Mouse (Mus musculus) layer of hippocampus, adult 11-12 months (tissue): ENCODE results near the gene Rasa3.

Source experiments
- DNase-seq: peaks from one replicate; pipeline ENCODE4 v3.0.0; 2022; ENCODE audit warnings: low spot score

Rasa3 gene

DNA sequence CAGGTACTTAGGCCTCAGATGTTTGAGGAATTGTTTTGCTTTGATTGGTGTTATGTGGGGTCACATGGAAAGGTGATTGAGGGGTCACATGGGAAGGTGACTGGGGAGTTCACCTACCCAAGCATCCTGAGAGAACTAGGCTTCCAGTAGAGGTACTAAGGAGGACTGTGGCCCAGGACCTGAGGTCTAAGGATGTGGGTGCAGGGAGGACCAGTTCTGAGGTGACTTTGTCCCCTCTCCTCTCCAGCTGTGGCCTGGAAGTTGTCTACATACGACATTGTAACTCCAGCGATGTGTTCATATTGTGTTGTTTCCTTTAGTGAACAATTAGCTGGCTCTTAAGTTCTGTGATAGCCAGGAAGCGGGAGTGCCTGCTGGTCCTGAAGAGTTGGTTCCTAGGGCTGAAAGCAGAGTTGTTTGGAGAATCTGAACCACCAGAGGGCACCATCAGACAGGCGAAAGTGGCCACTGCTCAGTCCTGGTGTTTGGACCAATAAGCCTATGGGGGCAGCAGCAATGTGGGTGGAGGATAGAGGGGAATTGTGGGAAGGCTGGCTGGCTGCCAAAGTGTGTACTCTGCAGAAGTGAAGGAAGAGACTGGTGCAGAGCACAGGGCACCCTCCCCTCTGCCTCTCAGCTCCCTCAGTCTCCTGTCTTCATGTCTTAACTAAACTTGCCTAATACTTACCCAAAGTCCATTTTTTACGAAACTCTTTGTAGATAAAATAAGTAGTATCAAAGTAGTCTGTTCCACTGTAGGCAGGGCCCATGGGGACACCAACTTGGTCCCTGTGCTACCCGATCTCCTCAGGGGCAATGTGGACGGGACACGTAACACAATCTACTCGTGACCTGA lies 126.5 kb downstream of the Rasa3 start:
- DNase-seq, result peak; percentile 96

DNA sequence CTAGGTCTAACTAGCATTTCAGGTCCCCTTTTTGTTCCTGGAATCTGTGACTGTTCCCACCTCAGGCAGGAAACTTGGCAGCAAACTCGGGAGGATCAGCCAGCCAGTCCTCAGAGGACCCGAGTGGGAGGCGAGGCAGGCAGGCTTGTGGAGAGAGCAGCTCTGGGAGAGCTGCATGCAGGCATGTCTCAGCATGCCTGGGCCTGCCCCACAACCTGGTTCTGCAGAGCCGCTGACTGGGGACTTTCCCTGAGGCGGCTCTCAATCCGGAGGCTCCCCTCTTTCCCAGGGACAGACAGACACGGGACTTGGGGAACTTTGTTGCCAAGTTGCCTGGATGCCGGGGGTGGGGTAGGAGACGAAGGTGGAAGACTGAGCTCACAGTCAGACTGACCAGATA lies 128.6 kb downstream of the Rasa3 start:
- DNase-seq, result peak; percentile 50

DNA sequence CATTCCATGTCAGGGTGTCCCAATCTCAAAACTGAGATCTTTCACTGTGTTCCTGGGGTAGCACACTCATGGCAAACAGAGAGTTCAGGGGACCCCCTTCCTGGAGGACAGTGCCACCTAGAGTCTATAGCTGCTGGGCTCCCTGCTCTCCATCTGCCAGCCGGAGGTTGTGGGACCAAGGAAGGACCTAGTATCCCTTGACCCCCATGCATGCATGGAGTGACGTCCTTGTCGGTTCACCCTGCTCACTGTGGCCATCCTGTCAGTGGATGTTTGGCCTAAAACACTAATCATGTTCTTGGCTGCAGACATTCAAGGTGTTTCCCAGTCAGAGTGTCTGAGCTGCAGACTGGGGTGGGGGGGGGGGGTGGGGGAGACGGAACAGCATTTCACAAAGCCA lies 129.2 kb downstream of the Rasa3 start:
- DNase-seq, result peak; percentile 42

DNA sequence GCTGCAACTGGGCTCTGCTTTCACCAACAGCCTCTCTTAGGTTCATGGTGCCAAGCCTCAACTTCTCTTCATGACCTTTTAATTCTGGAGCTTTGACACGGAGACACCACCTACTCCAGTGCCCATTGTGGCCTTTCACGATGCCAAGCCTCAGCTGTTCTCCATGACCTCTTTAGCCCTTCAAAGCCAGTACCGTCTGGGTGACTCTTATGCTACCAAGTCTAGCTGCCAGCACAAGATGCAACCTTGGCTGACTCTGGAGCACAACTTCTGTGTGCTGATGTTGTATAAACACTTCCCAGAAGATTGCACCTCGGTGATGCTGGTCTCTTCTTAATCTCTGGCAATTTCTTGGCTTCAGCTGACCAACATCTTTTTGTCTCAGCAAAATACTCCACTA lies 131.0 kb downstream of the Rasa3 start:
- DNase-seq, result no peak

DNA sequence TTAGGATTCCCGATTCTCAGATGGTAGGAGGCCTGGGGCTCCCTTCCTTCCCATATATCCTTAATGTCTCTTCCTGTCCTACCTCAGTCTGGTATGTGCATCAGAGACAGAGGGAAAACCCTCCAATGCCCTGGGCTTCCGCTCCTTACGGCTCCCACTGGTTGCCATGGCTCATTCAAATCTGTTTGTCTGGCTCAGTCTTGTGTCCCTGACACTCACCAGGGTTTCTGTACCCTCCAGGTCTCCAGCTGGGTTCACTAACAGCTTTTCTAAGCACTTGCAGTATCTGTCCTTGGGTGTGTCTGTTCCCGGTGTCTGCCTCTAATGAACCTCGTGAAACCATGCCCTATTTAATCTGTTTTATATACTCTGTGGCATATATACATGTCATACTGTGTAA lies 135.9 kb downstream of the Rasa3 start:
- DNase-seq, result no peak

DNA sequence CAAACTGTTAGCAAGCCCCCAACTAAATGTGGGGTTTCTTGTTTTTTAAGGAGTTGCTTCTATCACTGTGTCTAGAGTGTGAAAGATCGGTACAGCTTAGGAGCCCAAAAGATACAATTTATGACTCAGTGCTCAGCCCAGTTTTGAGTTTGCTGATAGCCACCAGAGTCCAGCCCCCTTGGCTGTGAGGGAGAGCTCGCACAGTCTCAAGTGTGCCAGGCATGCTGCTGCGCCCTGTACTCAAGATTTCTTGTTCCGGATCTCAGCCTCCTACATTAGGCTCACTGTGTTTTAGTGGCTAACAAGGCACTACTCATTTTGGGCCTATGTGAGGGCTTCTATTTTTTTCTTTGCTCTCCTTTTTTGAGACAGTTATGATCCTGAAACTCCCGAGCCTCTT lies 137.3 kb downstream of the Rasa3 start:
- DNase-seq, result no peak

DNA sequence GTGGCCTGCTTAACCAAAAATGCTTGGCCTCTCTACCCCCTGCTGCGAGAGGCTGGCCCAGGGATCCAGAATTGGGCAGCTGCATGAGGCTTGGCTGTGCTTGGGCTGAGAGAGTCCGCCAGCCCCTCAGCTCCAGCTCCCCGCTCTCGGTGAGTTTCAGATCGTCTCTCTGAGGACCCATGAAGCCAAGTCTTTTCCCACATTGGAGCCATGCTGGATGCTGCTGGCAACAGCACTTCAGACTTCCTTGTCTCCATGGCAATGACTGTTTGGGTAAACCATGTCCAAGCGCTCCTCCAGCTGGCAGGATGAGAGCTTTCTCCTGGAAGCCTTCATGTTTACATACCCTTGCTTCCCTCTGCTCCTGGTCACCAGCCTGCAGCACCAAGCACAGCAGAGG lies 138.6 kb downstream of the Rasa3 start:
- DNase-seq, result peak; percentile 71

DNA sequence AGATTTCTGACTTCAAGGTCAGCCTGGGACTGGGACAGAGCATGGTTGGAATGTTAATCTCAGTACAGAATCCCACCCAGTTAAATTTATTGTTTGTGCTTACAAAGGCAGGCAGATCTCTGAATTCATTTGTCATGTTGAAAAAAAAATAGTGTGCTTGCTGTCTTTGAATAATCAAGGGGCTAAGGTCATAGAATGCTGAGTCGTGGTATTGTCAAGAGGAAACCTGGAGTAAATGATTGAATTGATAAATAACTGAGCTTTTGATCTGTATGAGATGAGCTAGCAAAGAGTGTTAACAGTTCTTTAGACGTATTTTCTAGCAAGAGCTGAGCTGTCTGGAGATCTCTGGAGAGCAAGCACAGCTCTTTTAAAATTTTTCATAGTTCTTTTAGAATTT lies 140.3 kb downstream of the Rasa3 start:
- no peak for DNase-seq

DNA sequence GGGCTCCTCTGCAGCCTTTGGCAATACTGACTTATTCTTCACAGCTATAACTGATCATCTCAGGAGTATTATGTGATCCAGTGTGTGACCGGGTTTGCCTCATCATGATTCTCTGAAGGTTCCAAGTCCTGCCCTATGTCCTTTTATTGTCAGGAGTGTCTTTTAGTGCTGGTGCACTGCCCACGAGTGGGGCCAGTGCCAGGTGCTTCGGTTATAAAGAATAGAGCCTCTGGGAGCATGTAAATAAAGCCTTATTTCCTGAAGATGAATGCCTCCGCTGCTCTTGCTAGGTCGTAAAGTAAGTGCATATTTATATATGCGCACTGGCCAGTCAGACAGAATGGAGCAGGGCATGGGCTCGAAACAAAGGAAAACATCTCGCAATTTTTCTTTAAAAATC lies 144.3 kb downstream of the Rasa3 start:
- no peak for DNase-seq

DNA sequence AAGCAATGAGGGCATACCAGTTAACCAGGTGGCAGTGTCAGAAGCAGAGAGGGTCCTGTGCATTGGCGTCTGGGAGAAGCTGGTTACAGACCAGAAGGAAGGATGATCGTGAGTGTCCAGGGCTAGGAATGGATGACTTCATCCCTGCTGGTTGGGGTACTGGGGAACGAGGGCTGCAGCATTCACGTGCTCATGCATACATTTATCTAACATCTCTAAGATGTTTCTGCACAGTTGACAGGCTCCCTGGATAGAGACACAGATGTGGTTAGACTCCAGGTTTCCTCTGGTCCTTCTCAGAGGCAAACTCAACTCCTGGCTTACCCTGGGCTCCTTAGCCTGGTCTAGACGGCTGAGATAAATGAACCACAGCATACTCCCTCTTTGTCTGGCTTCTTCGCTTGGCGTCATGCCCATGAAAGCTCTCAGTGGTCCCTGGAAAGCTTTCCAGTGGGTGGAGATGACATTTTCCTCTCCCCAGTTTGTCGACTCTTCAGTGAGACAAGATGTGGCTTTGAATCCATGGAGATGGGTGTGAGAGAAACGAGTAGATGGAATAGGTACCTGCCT lies 145.7 kb downstream of the Rasa3 start:
- no peak for DNase-seq

DNA sequence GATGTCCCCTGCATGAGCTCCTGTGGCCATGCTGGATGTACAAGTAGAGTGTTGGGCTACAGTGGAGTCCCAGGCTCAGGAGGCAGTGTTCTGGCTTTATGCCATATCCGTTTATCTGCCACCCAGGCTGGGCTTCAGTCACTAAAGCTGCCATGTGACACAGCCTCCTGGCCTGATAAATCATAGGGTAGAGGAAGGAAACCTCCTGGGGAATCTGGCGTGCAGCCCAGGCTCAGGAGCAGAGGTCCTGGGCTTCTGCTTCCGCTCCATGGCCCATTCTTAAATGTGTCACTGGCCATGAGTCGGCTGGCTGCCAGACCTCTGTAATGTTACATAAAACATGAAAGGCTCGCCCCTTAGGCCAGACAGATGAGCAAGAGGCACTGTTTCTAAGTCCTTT lies 146.5 kb downstream of the Rasa3 start:
- DNase-seq, result peak; percentile 70

DNA sequence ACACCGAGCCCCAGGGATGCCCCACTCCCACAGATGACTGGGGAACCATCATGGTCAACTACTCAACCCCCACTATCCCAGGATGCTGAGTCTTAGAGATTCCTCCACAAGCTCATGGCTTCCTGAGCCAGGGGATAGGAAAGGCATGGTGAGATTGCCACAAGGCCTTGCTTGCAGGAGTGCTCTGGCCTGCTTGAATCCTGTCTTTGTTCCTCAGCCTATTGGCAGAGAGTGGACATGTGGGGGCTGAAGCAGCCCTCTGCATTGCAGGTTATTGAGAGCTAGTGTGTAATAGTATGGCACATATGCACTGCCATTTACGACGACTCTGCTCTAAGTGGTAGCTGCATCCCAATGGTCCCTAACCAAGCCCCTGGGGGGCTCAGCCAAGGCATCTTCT lies 147.0 kb downstream of the Rasa3 start:
- no peak for DNase-seq

DNA sequence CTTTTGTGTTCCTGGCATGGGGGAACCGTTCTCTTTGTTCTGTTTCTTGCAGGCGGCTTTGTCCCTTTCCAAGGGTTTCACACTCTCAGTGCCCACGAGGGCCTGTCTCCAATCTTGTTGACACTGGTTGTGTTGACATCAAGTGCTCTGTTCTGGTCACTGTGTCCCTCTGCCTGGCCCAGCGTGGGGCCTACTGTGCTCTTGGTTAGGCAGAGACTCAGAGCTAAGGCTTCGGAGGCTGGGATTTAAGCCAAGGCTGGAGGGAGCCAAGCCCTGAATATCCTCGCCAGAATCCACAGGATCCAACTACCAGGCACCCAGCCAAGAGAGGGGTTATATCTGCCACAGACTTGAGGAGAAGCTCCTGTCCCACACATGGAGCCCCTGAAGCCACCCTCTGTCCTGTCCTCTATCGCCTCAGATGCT lies 147.5 kb downstream of the Rasa3 start:
- DNase-seq, result peak; percentile 68

DNA sequence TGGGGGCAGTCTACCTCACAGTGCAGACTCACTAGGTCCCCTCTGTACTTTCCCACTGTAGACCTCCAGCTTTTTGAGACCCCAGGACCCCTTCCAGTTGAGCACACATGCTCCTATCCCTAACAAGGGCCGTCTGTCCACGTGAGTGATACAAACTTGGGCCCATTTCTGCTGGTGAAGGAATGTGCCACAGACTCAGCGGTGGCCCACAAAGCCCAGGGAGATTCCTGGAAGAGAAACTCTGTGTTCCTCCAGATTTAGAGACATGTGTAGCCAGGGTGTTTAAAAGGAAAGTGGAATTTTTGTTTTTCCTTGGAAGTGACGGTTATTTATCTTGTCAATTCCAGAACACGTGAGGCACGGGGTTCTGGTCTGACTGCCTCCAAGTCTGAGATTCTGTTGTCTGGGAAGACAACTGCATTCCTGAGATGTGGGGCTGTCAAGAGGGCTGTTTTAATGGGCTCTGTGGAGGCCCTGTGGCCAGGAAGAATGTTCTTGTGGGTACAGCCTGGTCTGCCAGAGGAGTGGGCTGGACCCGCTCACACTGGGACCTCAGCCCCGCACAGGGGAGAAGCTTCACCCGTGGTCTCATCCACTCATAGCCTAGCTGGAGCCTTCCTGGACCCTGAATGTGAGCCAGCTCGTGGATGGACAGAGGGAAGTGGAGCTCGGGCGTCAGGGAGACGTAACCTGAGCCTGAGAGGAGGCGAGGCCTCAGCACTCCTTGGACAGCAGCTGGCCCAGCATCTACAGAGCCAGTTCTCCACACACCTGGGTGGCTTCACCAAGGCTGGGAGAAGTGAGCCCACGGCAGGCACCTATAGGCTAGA lies 148.2 kb downstream of the Rasa3 start:
- no peak for DNase-seq

DNA sequence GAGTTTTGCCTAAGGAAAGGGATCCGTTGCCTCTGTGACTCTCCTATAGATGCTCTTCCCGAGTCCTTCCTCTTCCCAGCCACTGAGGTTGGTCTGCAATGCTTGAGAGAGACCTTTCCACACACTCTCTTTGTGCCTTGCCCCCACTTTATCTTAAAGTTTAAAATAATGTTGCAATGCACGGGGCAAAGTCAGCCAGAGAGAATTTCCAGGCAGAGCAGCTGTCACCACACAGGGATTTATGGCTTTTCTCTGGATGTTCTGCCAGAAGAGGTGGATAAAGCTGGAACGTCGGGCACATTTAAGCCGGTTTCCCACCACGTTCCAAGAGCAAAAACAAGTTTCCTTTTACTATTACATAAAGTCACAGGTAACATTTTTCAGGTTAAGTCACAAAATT lies 156.0 kb downstream of the Rasa3 start:
- no peak for DNase-seq

DNA sequence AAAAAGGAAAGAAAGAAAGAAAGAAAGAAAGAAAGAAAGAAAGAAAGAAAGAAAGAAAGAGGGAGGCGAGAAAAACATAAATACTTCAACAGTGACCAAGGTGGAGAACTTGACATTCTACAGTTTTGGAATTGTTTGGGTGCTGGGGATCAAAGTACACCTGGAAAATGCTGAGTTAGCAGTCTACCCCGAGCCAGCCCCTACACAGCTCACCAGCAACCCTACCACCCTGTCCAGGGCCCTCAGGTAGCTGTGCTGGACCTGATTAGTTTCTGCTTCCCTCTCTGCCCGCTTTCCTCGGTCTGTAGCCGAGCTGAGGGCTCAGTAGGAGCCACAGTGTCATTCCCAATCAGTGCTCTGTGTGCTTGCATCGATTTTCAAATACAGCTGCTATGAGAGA lies 157.1 kb downstream of the Rasa3 start:
- no peak for DNase-seq

DNA sequence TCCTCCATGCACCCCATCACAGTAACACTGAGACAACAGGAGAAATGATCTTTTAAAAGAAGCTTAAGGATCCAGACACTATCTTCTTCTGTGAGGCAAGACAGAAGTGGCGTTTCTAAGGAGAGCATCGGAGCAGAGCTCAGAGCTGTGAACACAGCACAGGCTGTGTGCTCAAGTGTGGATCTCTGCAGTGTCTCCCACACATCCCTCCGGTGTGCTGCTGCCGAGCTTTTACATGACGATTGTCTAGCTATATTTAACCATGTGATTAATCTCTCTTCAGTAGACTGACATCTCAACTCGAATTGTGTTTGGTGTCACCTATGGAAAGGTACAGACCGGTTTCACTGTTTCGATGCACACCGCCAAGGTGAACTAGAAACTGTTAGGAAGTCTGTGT lies 157.9 kb downstream of the Rasa3 start:
- DNase-seq, result peak; percentile 39

DNA sequence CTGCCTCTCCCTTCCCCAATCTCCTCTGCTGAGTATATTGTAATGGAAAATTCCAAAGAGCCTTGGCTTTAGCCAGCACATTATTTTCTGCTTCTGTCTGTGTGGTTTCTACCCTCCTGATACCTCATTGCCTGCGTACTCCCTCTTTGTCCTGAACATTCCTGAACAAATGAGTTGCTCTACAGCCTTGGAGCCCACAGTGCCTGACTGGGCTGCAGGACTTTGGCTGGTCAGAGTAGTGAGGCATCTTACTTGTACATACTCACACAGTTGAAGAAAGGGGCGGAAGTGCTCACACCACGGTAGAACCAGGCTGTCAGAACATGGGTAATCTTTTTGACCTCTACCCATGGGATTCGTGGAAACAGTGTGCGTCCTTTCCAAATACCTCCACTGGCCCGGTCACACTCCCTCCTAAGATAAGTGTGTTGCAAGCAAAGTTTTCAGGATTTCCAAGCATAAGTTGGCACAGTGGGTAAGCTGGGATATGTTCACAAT lies 160.1 kb downstream of the Rasa3 start:
- no peak for DNase-seq
